Mouse (Mus musculus) midbrain, embryonic 16.5 days (tissue): ENCODE measurements around the gene Taok2. TPM values are rescaled to one million over a fixed set of nuclear protein-coding genes. Genes with fewer than 3 reads are reported as not detected.
A peak's percentile ranks its signal among the peaks of the same experiment; 100 is the strongest.
"Not testable (repeated sequence)": the region's sequence is repeated elsewhere in the genome, so short reads cannot be mapped to it uniquely, and the experiment has no call there.

Experiments
- ATAC-seq: fragments of 200-750 bp; cut with Nextera tagmentation; 2 replicates; pipeline ENCODE4 v1.8.0; 2017; ENCODE audit warnings: moderate TSS enrichment
- H3K27ac ChIP-seq: fragments of 300-500 bp; sonication (generic); 2 replicates; pipeline ENCODE4 v1.5.1; 2014; ENCODE audit warnings: mild to moderate bottlenecking, low read length, mixed read lengths
- H3K27me3 ChIP-seq: fragments of 300-500 bp; sonication (generic); 2 replicates; pipeline ENCODE4 v1.6.1; 2014; ENCODE audit warnings: low read depth, low read length, mixed read lengths; ENCODE audit not compliant: control insufficient read depth, insufficient read depth
- H3K36me3 ChIP-seq: fragments of 300-500 bp; sonication (generic); 2 replicates; pipeline ENCODE4 v1.6.1; 2014; ENCODE audit warnings: mild to moderate bottlenecking, low read length, moderate library complexity, mixed read lengths; ENCODE audit not compliant: control insufficient read depth, insufficient read depth
- H3K4me1 ChIP-seq: fragments of 300-500 bp; sonication (generic); 2 replicates; pipeline ENCODE4 v1.6.1; 2014; ENCODE audit warnings: mild to moderate bottlenecking, low read length, mixed read lengths; ENCODE audit not compliant: control insufficient read depth, insufficient read depth
- H3K4me2 ChIP-seq: fragments of 300-500 bp; sonication (generic); 2 replicates; pipeline ENCODE4 v1.6.1; 2014; ENCODE audit warnings: mild to moderate bottlenecking, low read length, mixed read lengths
- H3K4me3 ChIP-seq: fragments of 300-500 bp; sonication (generic); 2 replicates; pipeline ENCODE4 v1.5.1; 2014; ENCODE audit warnings: low read depth, mild to moderate bottlenecking, low read length, moderate library complexity, mixed read lengths
- H3K9ac ChIP-seq: fragments of 300-500 bp; sonication (generic); 2 replicates; pipeline ENCODE4 v1.6.1; 2014; ENCODE audit warnings: low read depth, low read length, mixed read lengths
- H3K9me3 ChIP-seq: fragments of 300-500 bp; sonication (generic); replicated peaks from 2 replicates; pipeline ENCODE4 v1.6.1; 2014; ENCODE audit warnings: mild to moderate bottlenecking, low read length, mixed read lengths; ENCODE audit not compliant: control insufficient read depth, poor library complexity, severe bottlenecking
- WGBS: fragments of 180-500 bp; shearing (Covaris S2); extraction: QIAGEN DNeasy Blood & Tissue Kit; methylation state at CpG from one replicate; pipeline ENCODE4 v1.1.7; 2014; 5-methylcytosine and 5-hydroxymethylcytosine counted together
- polyA plus RNA-seq: library from polyadenylated mRNA; unstranded; fragments of >200 nt; fragmentation: Nextera tagmentation; extraction: Ambion mirVana; gene quantifications from 2 replicates; pipeline ENCODE4 v1.2.1, GENCODE M21; 2015

Taok2 gene
- polyA plus RNA-seq, 1 experiment from 2014 or later: 64.8 TPM

GRCm38 (mm10) chr7:126919973-126920372, 35.5 kb upstream of the Taok2 start:
- no peak overlapping the region for H3K27ac ChIP-seq
- 89% methylated on average over 4 of the region's 4 CpGs for WGBS
- no peak overlapping the region for H3K4me3 ChIP-seq
- H3K9ac ChIP-seq: no peak overlapping the region
- H3K27me3 ChIP-seq: no peaks in the 10 kb centered on the region
- no peaks in the 10 kb centered on the region for H3K9me3 ChIP-seq
- no peaks in the 10 kb centered on the region for H3K4me1 ChIP-seq
- no peak for ATAC-seq
- no peaks in the 10 kb centered on the region for H3K36me3 ChIP-seq
- H3K4me2 ChIP-seq: no peak overlapping the region

- H3K4me1 ChIP-seq, ATAC-seq, H3K9me3 ChIP-seq, H3K9ac ChIP-seq, H3K4me3 ChIP-seq, H3K27me3 ChIP-seq, H3K27ac ChIP-seq, H3K36me3 ChIP-seq, H3K4me2 ChIP-seq: not testable (repeated sequence)
- WGBS: 52% methylated on average over 4 of the region's 4 CpGs
Measured at GRCm38 (mm10) chr7:126918356-126918755, 33.9 kb upstream of the Taok2 start.

- no peak for ATAC-seq
- H3K9me3 ChIP-seq: no peaks in the 10 kb centered on the region
- H3K4me1 ChIP-seq: no peaks in the 10 kb centered on the region
- H3K9ac ChIP-seq: no peak overlapping the region
- no peaks in the 10 kb centered on the region for H3K27me3 ChIP-seq
- no peaks in the 10 kb centered on the region for H3K36me3 ChIP-seq
- 91% methylated on average over 3 of the region's 3 CpGs for WGBS
- H3K4me2 ChIP-seq: no peak overlapping the region
- no peak overlapping the region for H3K27ac ChIP-seq
- no peak overlapping the region for H3K4me3 ChIP-seq
Measured at GRCm38 (mm10) chr7:126914844-126915243, 30.3 kb upstream of the Taok2 start.

- WGBS: 82% methylated on average over 3 of the region's 3 CpGs
Measured at GRCm38 (mm10) chr7:126905590-126905989, 21.1 kb upstream of the Taok2 start.

GRCm38 (mm10) chr7:126899781-126900180, 15.3 kb upstream of the Taok2 start:
- not testable (repeated sequence) for H3K9me3 ChIP-seq, H3K9ac ChIP-seq, H3K27me3 ChIP-seq, H3K4me2 ChIP-seq, H3K36me3 ChIP-seq, ATAC-seq, H3K4me3 ChIP-seq, H3K27ac ChIP-seq
- 95% methylated on average over 7 of the region's 9 CpGs for whole genome bisulfite sequencing
- peaks cover 16% of the 10 kb centered on the region for H3K4me1 ChIP-seq

More at GRCm38 (mm10) chr7:126905590-126905989, 21.1 kb upstream of the Taok2 start:
- no peak overlapping the region for H3K9ac ChIP-seq
- H3K27me3 ChIP-seq: no peaks in the 10 kb centered on the region
- ATAC-seq: no peak
- H3K9me3 ChIP-seq: no peaks in the 10 kb centered on the region
- no peak overlapping the region for H3K27ac ChIP-seq
- H3K4me1 ChIP-seq: no peaks in the 10 kb centered on the region
- H3K36me3 ChIP-seq: no peaks in the 10 kb centered on the region
- no peak overlapping the region for H3K4me3 ChIP-seq
- H3K4me2 ChIP-seq: no peak overlapping the region

- ATAC-seq: peak; percentile 95
- 12% methylated on average over 36 of the region's 37 CpGs for WGBS
Measured at GRCm38 (mm10) chr7:126898102-126898990, 13.8 kb upstream of the Taok2 start.

GRCm38 (mm10) chr7:126897390-126898101, 13.0 kb upstream of the Taok2 start:
- peak; percentile 56; the same call in 1 of the 2 replicates for ATAC-seq
- peak overlapping the region; percentile 79 for H3K4me2 ChIP-seq
- peak overlapping the region; percentile 89 for H3K9ac ChIP-seq
- peak overlapping the region; percentile 65 for H3K4me3 ChIP-seq
- no peaks in the 10 kb centered on the region for H3K27me3 ChIP-seq
- peak overlapping the region; percentile 92 for H3K27ac ChIP-seq
- H3K4me1 ChIP-seq: peaks cover 16% of the 10 kb centered on the region
- WGBS: 22% methylated on average over 16 of the region's 16 CpGs
- H3K36me3 ChIP-seq: no peaks in the 10 kb centered on the region
- H3K9me3 ChIP-seq: no peaks in the 10 kb centered on the region

More at GRCm38 (mm10) chr7:126898102-126898990, 13.8 kb upstream of the Taok2 start:
- Histone ChIP-seq H3K27me3 (no peaks in the 10 kb centered on the region), H3K27ac (peak overlapping the region; percentile 92), H3K9ac (peak overlapping the region; percentile 89), H3K4me1 (peaks cover 16% of the 10 kb centered on the region), H3K4me2 (peak overlapping the region; percentile 79), H3K36me3 (no peaks in the 10 kb centered on the region), H3K4me3 (peak overlapping the region; percentile 65), H3K9me3 (no peaks in the 10 kb centered on the region)

GRCm38 (mm10) chr7:126896912-126897311, 12.4 kb upstream of the Taok2 start:
- 92% methylated on average over 5 of the region's 5 CpGs for WGBS
- peak overlapping the region; percentile 79 for H3K4me2 ChIP-seq
- no peaks in the 10 kb centered on the region for H3K27me3 ChIP-seq
- no peaks in the 10 kb centered on the region for H3K9me3 ChIP-seq
- H3K27ac ChIP-seq: no peak overlapping the region; the same call in 1 of the 2 replicates
- peaks cover 16% of the 10 kb centered on the region for H3K4me1 ChIP-seq
- no peak overlapping the region; the same call in 1 of the 2 replicates for H3K9ac ChIP-seq
- 0 out of 2 replicates have a peak, but pooled peaks have one; percentile 34 for ATAC-seq
- H3K4me3 ChIP-seq: no peak overlapping the region
- no peaks in the 10 kb centered on the region for H3K36me3 ChIP-seq

GRCm38 (mm10) chr7:126888852-126889251, 4.3 kb upstream of the Taok2 start:
- WGBS: 49% methylated on average over 7 of the region's 7 CpGs
- no peak overlapping the region for H3K9ac ChIP-seq

More at GRCm38 (mm10) chr7:126888852-126889251, 4.3 kb upstream of the Taok2 start:
- no peak overlapping the region for H3K4me2 ChIP-seq
- no peaks in the 10 kb centered on the region for H3K27me3 ChIP-seq
- H3K4me1 ChIP-seq: no peaks in the 10 kb centered on the region
- H3K9me3 ChIP-seq: no peaks in the 10 kb centered on the region
- no peaks in the 10 kb centered on the region for H3K36me3 ChIP-seq
- H3K4me3 ChIP-seq: no peak overlapping the region
- H3K27ac ChIP-seq: no peak overlapping the region
- ATAC-seq: no peak
